Mouse (Mus musculus) olfactory bulb, adult 2 months (tissue): ENCODE data around the gene Slc25a41.

Experiments used
- CTCF ChIP-seq: fragments of 200-500 bp; IDR thresholded peaks from 2 replicates; pipeline ENCODE4 v1.5.1; 2012; ENCODE audit warnings: low read depth, mild to moderate bottlenecking, low read length, moderate library complexity; ENCODE audit not compliant: insufficient read depth
- POLR2A ChIP-seq: fragments of 200-500 bp; IDR thresholded peaks from 2 replicates; pipeline ENCODE4 v1.6.1; 2012; ENCODE audit warnings: mild to moderate bottlenecking, low read depth, low read length, moderate library complexity; ENCODE audit not compliant: insufficient read depth

DNA sequence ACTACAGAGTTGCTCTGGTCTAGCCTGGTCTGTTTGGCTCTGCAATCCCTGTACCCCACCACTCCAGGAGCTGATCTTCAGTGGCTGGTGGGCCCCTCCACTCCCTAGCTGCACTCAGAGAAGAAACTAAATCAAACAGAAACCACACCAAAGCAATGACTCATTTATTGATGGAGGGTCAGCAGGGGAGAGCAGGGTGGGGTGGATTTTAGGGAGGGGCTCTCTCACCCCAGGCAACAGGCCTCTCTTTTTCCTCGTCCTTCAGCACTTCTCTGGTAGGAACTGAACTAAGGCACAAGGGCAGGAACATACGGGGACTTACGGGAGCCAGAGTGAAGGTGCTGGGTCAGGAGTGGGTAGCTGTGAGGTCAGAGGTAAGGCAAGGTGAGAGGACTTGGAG is 38.5 kb upstream of the Slc25a41 start:
- TF ChIP-seq POLR2A, result no peak
- TF ChIP-seq CTCF, result no peak
